Mouse (Mus musculus) urinary bladder, postnatal 14 days (tissue): ENCODE data around the gene Herc1.

Source experiments
- DNase-seq: peaks from one replicate; pipeline ENCODE4 v3.0.0; 2021; ENCODE audit warnings: low spot score

Gene Herc1

GRCm38 (mm10) chr9:66349860-66350787, at the start of gene Herc1:
TSS of gene Herc1 (plus strand) at chr9:66350450.
- DNase-seq, result peak; percentile 96

GRCm38 (mm10) chr9:66304320-66305090, 45.7 kb upstream of the Herc1 start:
- no peak for DNase-seq

- peak; percentile 7 for DNase-seq
Measured at GRCm38 (mm10) chr9:66305121-66306112, 44.8 kb upstream of the Herc1 start.

DNA sequence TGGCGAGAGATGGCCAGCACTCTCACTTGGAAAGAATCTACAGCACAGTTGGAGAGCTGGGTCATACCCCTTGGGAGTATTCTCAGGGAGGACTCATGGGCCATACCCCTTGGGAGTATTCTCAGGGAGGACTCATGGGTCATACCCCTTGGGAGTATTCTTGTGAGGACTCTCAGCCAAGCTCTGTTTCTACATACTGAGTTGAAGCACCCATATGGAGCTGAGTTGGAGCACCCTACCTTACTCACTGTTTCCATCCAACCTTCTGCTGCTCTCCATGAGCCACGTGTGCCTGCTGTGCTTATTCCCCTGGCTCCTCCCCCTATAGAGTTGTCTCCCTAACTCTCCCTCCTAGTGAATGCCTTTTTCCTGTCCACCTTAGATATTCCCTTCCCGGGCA, 43.8 kb upstream of the Herc1 start:
- no peak for DNase-seq

GRCm38 (mm10) chr9:66307341-66307740, 42.9 kb upstream of the Herc1 start:
- peak; percentile 51 for DNase-seq

DNA sequence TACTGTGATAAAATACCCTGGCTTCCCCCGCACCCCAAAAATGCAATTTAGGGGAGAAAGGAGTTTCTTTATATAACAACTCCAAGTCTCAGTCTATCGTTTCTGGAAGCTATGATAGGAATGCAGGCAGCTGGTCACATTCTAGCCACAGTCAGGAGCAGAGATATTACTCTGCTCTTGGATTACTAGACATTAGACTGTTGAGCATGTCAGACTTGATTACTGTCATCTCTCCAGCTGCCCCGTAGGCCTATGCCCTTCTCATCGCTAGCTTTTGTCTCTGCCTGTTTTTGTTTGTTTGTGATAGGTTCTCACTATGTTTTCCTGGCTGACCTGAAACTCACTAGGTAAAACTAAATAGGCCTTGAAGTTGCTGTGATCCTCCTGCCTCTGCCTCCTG, 41.5 kb upstream of the Herc1 start:
- no peak for DNase-seq

DNA sequence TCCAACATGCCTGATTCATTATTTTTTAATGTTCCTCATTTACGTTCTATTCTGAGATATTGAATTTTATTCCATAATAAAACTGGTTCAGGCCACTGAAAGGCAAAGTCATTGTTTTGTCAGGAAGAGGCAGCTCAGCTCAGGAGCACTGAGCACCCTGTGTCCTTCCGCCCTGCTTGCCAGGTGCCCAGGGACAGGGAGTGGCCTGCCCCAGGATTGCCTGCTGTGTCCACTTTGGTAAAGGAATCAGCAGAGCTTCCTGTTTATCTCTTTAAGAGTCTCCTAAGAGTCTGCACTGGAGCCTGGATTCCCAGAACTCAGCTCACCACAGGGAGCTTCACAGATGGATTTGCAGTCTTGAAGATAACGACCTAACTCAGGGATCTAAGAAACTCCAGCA, 38.8 kb upstream of the Herc1 start:
- no peak for DNase-seq

DNA sequence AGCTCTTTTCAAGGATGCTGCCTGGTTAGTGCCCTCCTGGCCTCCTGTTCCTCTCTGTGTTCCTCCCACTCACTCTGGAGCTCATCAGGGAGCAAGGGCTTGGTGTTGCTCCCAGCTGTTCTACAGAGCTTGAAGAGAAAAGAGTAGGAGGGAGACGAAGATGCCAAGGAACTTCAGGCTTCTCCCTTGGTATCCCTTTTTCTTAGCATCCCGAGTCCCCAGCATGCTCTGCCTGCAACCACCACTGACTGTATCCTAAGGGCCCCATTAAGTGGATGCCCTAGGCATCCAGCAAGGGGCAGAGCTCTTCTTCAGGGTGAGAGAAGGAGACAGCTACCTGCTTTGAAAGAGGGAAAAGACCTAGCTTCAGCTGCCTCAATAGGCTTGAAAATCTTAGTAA, 33.6 kb upstream of the Herc1 start:
- no peak for DNase-seq

DNA sequence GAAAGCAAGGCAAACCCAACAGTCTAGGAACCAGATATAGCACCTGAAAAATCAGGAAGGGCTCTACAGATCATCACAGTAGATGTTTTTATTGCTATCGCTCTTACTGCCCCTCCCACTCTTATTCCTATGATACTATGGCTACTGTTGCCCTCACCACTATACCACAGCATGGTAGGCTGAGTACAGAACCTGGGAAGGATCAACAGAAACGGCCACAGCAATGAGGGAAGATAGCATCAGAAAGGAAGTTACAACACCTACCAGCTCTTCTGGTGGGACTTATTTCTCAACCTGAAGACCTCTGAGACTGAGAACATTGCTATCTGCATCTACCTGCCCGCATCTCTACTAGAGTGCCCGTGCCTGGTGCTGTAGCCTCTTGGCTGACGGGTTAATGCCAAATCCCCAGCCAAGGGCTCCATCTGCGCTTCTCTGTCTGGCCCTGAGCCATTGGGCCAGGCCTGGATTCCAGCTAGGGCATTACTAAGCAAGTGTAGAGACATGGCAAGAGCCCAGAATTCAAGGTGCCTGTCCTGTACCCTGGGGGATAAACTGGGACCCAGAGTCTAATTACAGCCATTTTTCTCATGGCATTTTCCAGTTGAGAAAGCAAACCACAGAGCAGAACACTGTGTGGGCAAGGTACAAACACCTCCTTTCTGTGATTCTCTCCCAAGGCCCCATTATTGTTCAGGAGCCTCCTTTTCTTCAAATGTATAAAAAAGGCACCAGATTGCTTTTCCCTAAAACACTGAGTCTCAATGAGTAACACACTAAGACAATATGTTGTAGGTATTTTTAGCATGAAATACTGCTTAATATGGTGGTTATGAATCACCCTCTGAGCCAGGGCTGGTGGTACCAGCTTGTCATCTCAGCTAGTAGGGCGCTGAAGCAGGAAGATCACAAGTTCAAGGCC, 28.0 kb upstream of the Herc1 start:
- no peak for DNase-seq

- DNase-seq, result no peak
Measured at GRCm38 (mm10) chr9:66326879-66327278, 23.4 kb upstream of the Herc1 start.

DNA sequence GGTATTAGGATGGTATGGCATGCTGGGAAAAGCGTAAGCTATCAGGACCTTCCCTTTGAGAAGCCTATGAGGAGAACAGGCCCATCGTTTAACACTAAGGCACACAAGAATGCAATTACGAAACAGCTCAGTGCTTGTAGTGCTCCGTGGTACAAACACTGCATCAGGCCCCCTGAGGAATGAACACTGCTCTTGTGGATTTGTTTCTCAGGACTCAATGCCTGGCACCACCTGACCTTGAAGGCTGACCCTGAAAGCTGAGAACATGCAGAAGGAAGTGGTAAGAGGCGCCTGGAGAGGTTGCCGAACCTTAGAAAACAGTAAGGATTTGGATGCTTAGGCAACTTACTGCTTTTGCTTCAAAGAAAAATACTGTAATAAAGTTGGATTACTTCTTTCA, 20.8 kb upstream of the Herc1 start:
- DNase-seq, result no peak

GRCm38 (mm10) chr9:66330437-66330836, 19.8 kb upstream of the Herc1 start:
- DNase-seq, result no peak

DNA sequence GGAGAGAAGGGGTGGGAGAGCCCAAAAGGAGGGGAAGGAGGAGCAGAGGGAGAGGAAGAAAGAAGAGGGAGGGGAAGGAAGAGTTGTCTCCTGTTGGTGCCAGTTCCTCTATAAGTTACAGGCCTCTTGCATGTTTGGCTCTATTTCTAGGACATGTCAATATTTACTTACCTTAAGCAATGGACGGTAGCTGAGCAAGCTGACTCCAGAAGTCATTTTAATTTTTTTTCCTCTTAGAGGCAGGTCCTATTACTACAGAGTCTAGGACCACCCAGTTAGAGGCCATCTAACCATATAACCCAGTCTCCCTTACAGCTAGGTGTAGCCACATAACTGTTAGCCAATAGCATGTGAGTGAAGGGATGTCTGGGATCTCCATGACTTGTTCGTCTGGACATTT, 18.7 kb upstream of the Herc1 start:
- DNase-seq, result no peak

GRCm38 (mm10) chr9:66332393-66332792, 17.9 kb upstream of the Herc1 start:
- DNase-seq, result no peak

DNA sequence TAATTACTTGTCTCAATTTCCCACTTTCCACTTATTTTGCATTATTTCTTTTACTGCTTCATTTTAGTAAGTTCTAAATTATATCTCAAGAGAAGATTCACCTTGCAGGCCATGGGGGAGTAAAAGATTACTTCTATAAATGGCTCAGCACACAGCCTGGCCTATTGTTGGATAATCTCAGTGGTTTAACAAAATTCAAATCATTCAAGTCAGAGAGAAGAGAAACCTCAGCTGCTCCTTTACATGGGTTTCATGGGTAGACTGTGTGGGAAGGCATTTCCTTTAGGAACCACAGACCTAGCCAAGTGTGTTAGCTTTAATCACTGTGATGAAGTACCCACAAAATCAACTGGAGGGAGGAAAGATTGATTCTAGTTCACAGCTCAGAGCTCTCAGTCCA, 13.0 kb upstream of the Herc1 start:
- no peak for DNase-seq

DNA sequence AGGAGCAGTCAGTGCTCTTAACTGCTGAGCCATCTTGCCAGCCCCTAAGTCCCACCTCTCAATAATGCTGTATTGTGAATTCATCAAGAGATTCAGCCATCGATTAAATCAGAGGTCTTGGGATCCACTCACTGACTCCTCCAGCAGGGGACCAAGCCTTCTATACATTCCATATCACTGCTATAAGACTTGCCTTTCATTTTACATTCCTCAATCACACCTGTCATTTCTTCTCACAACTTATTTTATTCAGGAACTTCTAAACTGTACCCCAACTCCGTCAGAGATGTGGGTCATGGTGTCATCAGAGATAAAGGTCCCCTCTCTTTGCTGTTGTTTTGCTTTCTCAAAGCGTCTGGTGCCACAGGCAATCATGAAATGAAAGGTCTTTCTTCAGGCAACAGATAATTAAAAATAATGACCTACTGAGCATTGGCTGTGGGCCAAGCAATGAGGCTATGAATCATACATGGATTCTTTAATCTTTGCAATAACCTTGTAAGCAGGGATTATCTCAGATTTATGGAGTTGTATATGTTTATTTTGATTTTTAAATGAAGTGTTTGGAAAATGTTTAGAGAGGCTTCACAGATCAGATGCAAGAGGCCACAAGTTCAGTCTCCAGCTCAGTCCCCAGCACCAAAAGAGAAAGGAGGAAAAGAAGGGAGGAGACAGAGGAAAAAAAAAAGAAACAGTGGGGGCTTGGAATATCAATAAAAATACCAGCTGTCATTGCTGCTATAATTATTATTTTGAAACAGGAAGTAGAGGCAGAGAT, 12.1 kb upstream of the Herc1 start:
- peak; percentile 13 for DNase-seq

- DNase-seq, result no peak
Measured at GRCm38 (mm10) chr9:66339714-66340113, 10.5 kb upstream of the Herc1 start.

DNA sequence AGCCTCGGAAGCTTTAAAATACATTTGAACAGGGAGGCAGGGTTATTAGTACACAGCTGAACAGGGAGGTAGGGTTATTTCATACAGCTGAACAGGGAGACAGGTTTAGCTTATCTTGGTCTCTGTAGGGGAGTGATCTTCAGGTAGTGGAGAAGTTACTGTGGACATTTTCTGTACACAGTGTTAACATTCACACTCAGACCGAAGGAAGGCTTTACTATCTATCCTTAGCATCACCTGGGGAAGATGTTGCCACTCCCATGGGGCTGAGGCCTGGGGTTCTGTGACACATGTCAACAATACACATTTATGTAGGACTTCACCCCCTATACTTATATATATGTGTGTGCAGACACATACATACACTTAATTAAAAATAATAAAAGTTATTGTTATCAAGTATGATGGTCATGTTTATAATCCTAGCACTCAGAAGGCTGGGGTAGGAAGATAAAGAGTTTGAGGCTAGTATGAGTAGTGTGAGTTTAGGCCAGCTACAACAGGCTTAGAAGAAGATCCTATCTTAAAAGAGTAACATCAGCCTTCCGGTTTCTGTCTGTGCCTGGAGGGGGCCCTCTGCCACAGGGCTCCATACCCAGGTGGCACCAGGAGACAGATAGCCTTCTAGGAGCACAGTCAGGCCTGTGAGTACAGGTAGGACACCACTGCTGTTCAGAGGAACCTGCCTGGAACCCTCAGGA, 9.7 kb upstream of the Herc1 start:
- DNase-seq, result no peak

DNA sequence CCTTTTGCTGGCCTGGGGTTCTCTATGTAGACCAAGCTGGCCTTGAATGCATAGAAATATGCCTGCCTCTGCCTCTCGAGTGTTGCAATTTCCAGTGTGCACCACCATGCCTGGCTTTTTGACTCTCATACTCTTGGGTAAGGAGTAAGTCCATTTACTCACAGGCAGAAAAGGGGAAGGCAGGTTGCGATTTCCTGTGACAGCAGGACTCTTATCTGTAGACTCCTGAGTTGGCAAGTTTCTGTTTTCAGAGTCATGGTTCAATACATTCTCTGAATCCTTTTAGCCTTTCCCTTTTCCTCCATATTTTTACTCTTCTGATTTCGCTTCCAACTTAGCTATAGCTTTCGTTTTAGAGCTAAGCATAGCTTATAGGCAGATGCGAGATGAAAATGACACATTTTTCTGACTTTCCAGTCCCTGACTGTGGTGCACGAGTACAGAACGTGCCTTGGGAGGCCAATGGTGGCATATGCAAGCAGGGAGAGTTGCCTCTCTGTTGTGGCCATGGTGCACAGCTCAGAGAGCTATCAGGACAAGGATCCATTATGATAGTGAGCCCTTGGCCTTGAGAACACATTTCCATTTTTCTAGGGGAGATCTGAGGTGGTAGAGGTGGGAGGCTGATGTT, 2.7 kb upstream of the Herc1 start:
- no peak for DNase-seq
